Mouse (Mus musculus): ENCODE results near the gene Atp2c1.

DNA sequence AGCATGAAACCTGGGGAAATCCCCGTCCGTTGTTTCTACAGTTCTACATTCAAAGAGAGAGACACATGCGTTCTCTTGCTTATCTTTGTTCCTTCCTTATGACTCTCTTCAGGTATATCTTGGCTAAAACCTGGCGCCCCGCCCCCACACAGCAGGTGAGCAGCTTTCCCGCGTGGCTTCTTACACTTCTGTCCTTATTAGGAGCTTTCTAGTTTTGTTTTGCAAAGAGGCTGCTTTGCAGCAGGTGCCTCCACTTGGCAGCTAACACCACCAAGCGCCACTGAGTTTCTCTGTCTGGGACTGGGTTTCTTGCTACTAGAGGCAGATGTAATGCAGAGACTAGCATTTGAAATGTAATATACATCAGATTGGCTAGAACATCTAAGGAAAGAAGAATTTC, 10.4 kb upstream of the Atp2c1 start:
- no peak for TF ChIP-seq CTCF (IDR thresholded peaks at IDR 0.05; ENCODE audit: borderline replicate concordance, insufficient read depth, low read length)
- TF ChIP-seq POLR2A (IDR thresholded peaks at IDR 0.05; ENCODE audit: low read depth, low read length): no peak

Measured in embryonic fibroblast, embryonic 13.5 days (primary cell).